16 mouse cellular contexts compared by ENCODE assay signal in the genomic region with DNA sequence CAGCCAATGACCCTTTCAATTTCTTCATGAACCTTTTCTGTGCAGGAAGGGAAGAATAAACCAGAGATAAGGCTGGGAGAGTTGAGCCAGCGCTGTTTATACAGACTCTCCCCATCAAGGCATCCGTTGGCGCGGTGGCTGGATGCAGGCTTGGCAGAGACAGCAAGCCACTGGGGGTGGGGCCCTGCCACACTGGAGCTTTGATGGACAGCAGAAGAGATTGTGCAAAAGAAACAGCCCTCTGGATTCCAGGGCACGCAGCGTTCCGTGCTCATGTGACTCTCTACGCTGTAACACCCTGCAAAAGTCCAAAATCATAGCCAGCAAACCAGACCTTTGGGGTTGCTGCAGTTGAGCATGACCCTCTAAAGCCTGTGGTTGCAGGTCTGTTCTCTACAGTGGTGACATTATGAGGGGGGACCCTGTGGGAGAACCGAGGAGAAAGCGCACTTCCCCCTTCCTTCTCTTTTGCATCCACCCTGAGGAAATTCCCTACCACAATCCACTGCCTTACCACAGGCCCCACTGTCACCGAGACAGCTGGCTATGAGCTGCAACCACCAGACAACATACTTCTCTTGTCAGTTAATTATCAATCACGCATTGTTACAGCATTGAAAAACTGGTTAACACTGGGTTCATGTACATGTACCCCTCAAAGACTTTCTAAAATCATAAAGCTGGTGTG. TPM values are rescaled to one million over a fixed set of nuclear protein-coding genes. Genes with fewer than 3 reads are reported as not detected.
DNase-seq lines count a peak whose midpoint lies in the region; ATAC-seq lines count a peak whose summit lies in the region.
"Had no signal": no experiment of that assay in that cellular context is flagged by ENCODE, and none has a peak within 500 bp of the region (broad histone marks: within the 10 kb centered on the region; RNA-seq: fewer than 3 reads in every experiment).

No protein-coding gene starts in this region.

- no peak overlapping the region for H3K4me3 ChIP-seq in liver, embryonic 13.5 days (replicated peaks)
- no peak overlapping the region for H3K4me3 ChIP-seq in liver, embryonic 12.5 days
- H3K4me3 ChIP-seq in heart, embryonic 14.5 days (ENCODE audit: control insufficient read depth in 1 of 2, insufficient read depth in 1 of 2, low read depth in 1 of 2, low read length in 2 of 2) = no peak overlapping the region
- no peak overlapping the region for H3K4me3 ChIP-seq in liver, embryonic 15.5 days (replicated peaks)
- H3K4me3 ChIP-seq in kidney, embryonic 14.5 days (ENCODE audit: low read length) = no peak overlapping the region
- H3K4me3 ChIP-seq: embryonic facial prominence, embryonic 13.5 days; forebrain, embryonic 15.5 days; hindbrain, embryonic 10.5 days; layer of hippocampus, adult 2 months; midbrain, embryonic 12.5 days had no signal

- H3K9ac ChIP-seq in liver, embryonic 13.5 days = no peak overlapping the region
- no peak overlapping the region for H3K9ac ChIP-seq in liver, embryonic 12.5 days
- no peak overlapping the region for H3K9ac ChIP-seq in heart, embryonic 14.5 days (ENCODE audit: low read length)
- no peak overlapping the region for H3K9ac ChIP-seq in liver, embryonic 15.5 days
- no peak overlapping the region for H3K9ac ChIP-seq in kidney, embryonic 14.5 days (ENCODE audit: low read depth, low read length)
- H3K9ac ChIP-seq: embryonic facial prominence, embryonic 13.5 days; forebrain, embryonic 15.5 days; midbrain, embryonic 12.5 days had no signal

- H3K4me1 ChIP-seq in liver, embryonic 13.5 days (replicated peaks) = 0 out of 2 replicates have a peak, but pooled peaks cover 6% of the 10 kb centered on the region
- no peaks in the 10 kb centered on the region for H3K4me1 ChIP-seq in liver, embryonic 12.5 days
- peaks cover 7 to 12% of the 10 kb centered on the region in 2 experiments for H3K4me1 ChIP-seq in heart, embryonic 14.5 days (ENCODE audit: control insufficient read depth in 2 of 2, insufficient read depth in 2 of 2, low read length in 2 of 2)
- no peaks in the 10 kb centered on the region for H3K4me1 ChIP-seq in liver, embryonic 15.5 days (replicated peaks)
- H3K4me1 ChIP-seq in kidney, embryonic 14.5 days (ENCODE audit: control insufficient read depth, insufficient read depth, low read length) = no peaks in the 10 kb centered on the region
- H3K4me1 ChIP-seq: hindbrain, embryonic 10.5 days; midbrain, embryonic 12.5 days had no signal

- H3K9me3 ChIP-seq in liver, embryonic 13.5 days (replicated peaks) = no peaks in the 10 kb centered on the region
- no peaks in the 10 kb centered on the region for H3K9me3 ChIP-seq in liver, embryonic 12.5 days (replicated peaks)
- H3K9me3 ChIP-seq in heart, embryonic 14.5 days (ENCODE audit: control insufficient read depth, low read length) = no peaks in the 10 kb centered on the region
- no peaks in the 10 kb centered on the region for H3K9me3 ChIP-seq in liver, embryonic 15.5 days (replicated peaks)
- no peaks in the 10 kb centered on the region for H3K9me3 ChIP-seq in kidney, embryonic 14.5 days (ENCODE audit: control insufficient read depth, low read length)
- H3K9me3 ChIP-seq: embryonic facial prominence, embryonic 13.5 days; forebrain, embryonic 15.5 days; hindbrain, embryonic 10.5 days; midbrain, embryonic 12.5 days had no signal

- 58% methylated on average over 12 of the region's 12 CpGs for WGBS in liver, embryonic 13.5 days (ENCODE audit: insufficient replicate concordance)
- 64% methylated on average over 12 of the region's 12 CpGs for WGBS in liver, embryonic 12.5 days (ENCODE audit: insufficient replicate concordance)
- WGBS in heart, embryonic 14.5 days = 39% methylated on average over 12 of the region's 12 CpGs
- WGBS in liver, embryonic 15.5 days (ENCODE audit: insufficient replicate concordance) = 52% methylated on average over 12 of the region's 12 CpGs
- 85% methylated on average over 12 of the region's 12 CpGs for WGBS in kidney, embryonic 14.5 days

- peak; percentile 45; the same call in 1 of the 2 replicates for ATAC-seq in liver, embryonic 13.5 days (ENCODE audit: low read depth)
- ATAC-seq in liver, embryonic 12.5 days = no peak
- peak; percentile 51; the same call in 1 of the 2 replicates for ATAC-seq in heart, embryonic 14.5 days (ENCODE audit: insufficient number of reproducible peaks, insufficient read depth, low FRiP score, low read depth)
- 0 out of 2 replicates have a peak, but pooled peaks have one; percentile 12 for ATAC-seq in liver, embryonic 15.5 days (ENCODE audit: insufficient read depth)
- peak; percentile 70 for ATAC-seq in megakaryocyte, adult 5-6 weeks (ENCODE audit: poor library complexity, severe bottlenecking)
- no peak for ATAC-seq in kidney, embryonic 14.5 days (ENCODE audit: low FRiP score, low TSS enrichment)
- ATAC-seq: forebrain, embryonic 15.5 days had no signal

- H3K36me3 ChIP-seq in liver, embryonic 13.5 days = no peaks in the 10 kb centered on the region
- H3K36me3 ChIP-seq in liver, embryonic 12.5 days = no peaks in the 10 kb centered on the region
- peaks cover 30% of the 10 kb centered on the region for H3K36me3 ChIP-seq in heart, embryonic 14.5 days (ENCODE audit: control insufficient read depth, insufficient read depth, low read length)
- no peaks in the 10 kb centered on the region for H3K36me3 ChIP-seq in liver, embryonic 15.5 days (replicated peaks)
- H3K36me3 ChIP-seq in kidney, embryonic 14.5 days (ENCODE audit: control insufficient read depth, insufficient read depth, low read length) = no peaks in the 10 kb centered on the region
- H3K36me3 ChIP-seq: embryonic facial prominence, embryonic 13.5 days; hindbrain, embryonic 10.5 days; midbrain, embryonic 12.5 days had no signal

- no peaks in the 10 kb centered on the region for H3K27me3 ChIP-seq in liver, embryonic 13.5 days
- no peaks in the 10 kb centered on the region for H3K27me3 ChIP-seq in liver, embryonic 12.5 days (replicated peaks)
- no peaks in the 10 kb centered on the region for H3K27me3 ChIP-seq in heart, embryonic 14.5 days (ENCODE audit: control insufficient read depth, insufficient read depth, low read length)
- H3K27me3 ChIP-seq in liver, embryonic 15.5 days = no peaks in the 10 kb centered on the region
- no peaks in the 10 kb centered on the region for H3K27me3 ChIP-seq in kidney, embryonic 14.5 days (ENCODE audit: control insufficient read depth, insufficient read depth, low read length)
- H3K27me3 ChIP-seq: embryonic facial prominence, embryonic 13.5 days; forebrain, embryonic 15.5 days had no signal

- DNase-seq in liver, embryonic 13.5 days = no peak
- no peak for DNase-seq in spleen, postnatal 14 days (ENCODE audit: low spot score in 2 of 2)
- DNase-seq in natural killer cell, adult 2 months (ENCODE audit: low spot score in 2 of 2) = no peak
- DNase-seq: cerebellum, postnatal 10 days; kidney, adult 8-10 months; thymus, adult 18-20 months had no signal

- no peak overlapping the region for H3K27ac ChIP-seq in liver, embryonic 13.5 days
- no peak overlapping the region for H3K27ac ChIP-seq in liver, embryonic 12.5 days
- H3K27ac ChIP-seq in heart, embryonic 14.5 days (replicated peaks in 1 of 2; ENCODE audit: control insufficient read depth in 1 of 2, insufficient read depth in 1 of 2, low read depth in 2 of 2, low read length in 2 of 2) = peak overlapping the region in 1 of 2 experiments; percentile 33; a peak in 1 of 4 replicates
- no peak overlapping the region for H3K27ac ChIP-seq in liver, embryonic 15.5 days (replicated peaks)
- no peak overlapping the region for H3K27ac ChIP-seq in kidney, embryonic 14.5 days (ENCODE audit: low read depth, low read length)
- H3K27ac ChIP-seq: embryonic facial prominence, embryonic 13.5 days; forebrain, embryonic 15.5 days; hindbrain, embryonic 10.5 days; layer of hippocampus, adult 2 months; midbrain, embryonic 12.5 days had no signal

- no peak overlapping the region for H3K4me2 ChIP-seq in liver, embryonic 13.5 days
- no peak overlapping the region for H3K4me2 ChIP-seq in liver, embryonic 12.5 days
- no peak overlapping the region; the same call in 1 of the 2 replicates for H3K4me2 ChIP-seq in heart, embryonic 14.5 days (ENCODE audit: low read length)
- H3K4me2 ChIP-seq in liver, embryonic 15.5 days = no peak overlapping the region
- H3K4me2 ChIP-seq in kidney, embryonic 14.5 days (replicated peaks; ENCODE audit: low read depth, low read length) = no peak overlapping the region
- H3K4me2 ChIP-seq: embryonic facial prominence, embryonic 13.5 days; forebrain, embryonic 15.5 days; midbrain, embryonic 12.5 days had no signal

RNA-seq across cellular contexts. Expression of a gene that starts 7.4 kb away (rescaled TPM):
- 0.40 and 0.50 TPM in 2 replicates for polyA plus RNA-seq in liver, embryonic 13.5 days (2015; fragmentation: Nextera tagmentation; extraction: Ambion mirVana)
- 0.29 and 0.67 TPM in 2 replicates for polyA plus RNA-seq in liver, embryonic 12.5 days (2016; fragmentation: Nextera tagmentation; extraction: Ambion mirVana)
- 13.2 and 13.3 TPM in 2 replicates for polyA plus RNA-seq in heart, embryonic 14.5 days (2014; fragmentation: Nextera tagmentation; extraction: Ambion mirVana)
- polyA plus RNA-seq in liver, embryonic 15.5 days (2015; fragmentation: Nextera tagmentation; extraction: Ambion mirVana) = 0.25 and 0.28 TPM in 2 replicates
- total RNA-seq in megakaryocyte, adult 5-6 weeks (2015) = 0.18 TPM in 1 of 2 replicates, not detected in the other
- 0.15 and 0.20 TPM in 2 replicates for total RNA-seq in megakaryocyte, adult 5-6 weeks (2017)
- 1.4 and 2.4 TPM in 2 replicates for polyA plus RNA-seq in kidney, embryonic 14.5 days (2014; fragmentation: Nextera tagmentation; extraction: Ambion mirVana)

RNA-seq across cellular contexts. Expression of a gene that starts 23.8 kb away (rescaled TPM):
- polyA plus RNA-seq in liver, embryonic 13.5 days (2015; fragmentation: Nextera tagmentation; extraction: Ambion mirVana) = 79.6 and 100 TPM in 2 replicates
- 72.7 and 74.3 TPM in 2 replicates for polyA plus RNA-seq in liver, embryonic 12.5 days (2016; fragmentation: Nextera tagmentation; extraction: Ambion mirVana)
- polyA plus RNA-seq in heart, embryonic 14.5 days (2014; fragmentation: Nextera tagmentation; extraction: Ambion mirVana) = 194 and 198 TPM in 2 replicates
- 114 and 120 TPM in 2 replicates for polyA plus RNA-seq in liver, embryonic 15.5 days (2015; fragmentation: Nextera tagmentation; extraction: Ambion mirVana)
- 25.3 and 34.4 TPM in 2 replicates for total RNA-seq in megakaryocyte, adult 5-6 weeks (2015)
- total RNA-seq in megakaryocyte, adult 5-6 weeks (2017) = 26.0 and 29.6 TPM in 2 replicates
- polyA plus RNA-seq in kidney, embryonic 14.5 days (2014; fragmentation: Nextera tagmentation; extraction: Ambion mirVana) = 130 and 134 TPM in 2 replicates

Comparison
In these comparisons a context has a peak if more than half of its experiments do, and no peak if none do; other contexts are left out.
1. ATAC-seq: peak in liver, embryonic 13.5 days (single experiment), heart, embryonic 14.5 days (single experiment), liver, embryonic 15.5 days (single experiment) and megakaryocyte, adult 5-6 weeks (single experiment); none in liver, embryonic 12.5 days (single experiment) and kidney, embryonic 14.5 days (single experiment).